11 mouse cellular contexts compared by ENCODE assay signal in genomic region chr9:106420608-106421007, GRCm38 (mm10). TPM values are rescaled to one million over a fixed set of nuclear protein-coding genes. Genes with fewer than 3 reads are reported as not detected.
DNase-seq lines count a peak whose midpoint lies in the region; ATAC-seq and TF ChIP-seq lines count a peak whose summit lies in the region.
"Had no signal": no experiment of that assay in that cellular context is flagged by ENCODE, and none has a peak within 500 bp of the region (broad histone marks: within the 10 kb centered on the region; RNA-seq: fewer than 3 reads in every experiment).

No protein-coding gene starts in this region.

- no peak overlapping the region for H3K4me3 ChIP-seq in embryonic facial prominence, embryonic 12.5 days
- no peak overlapping the region for H3K4me3 ChIP-seq in hindbrain, postnatal 0 days (ENCODE audit: low read length)
- no peak overlapping the region for H3K4me3 ChIP-seq in neural tube, embryonic 12.5 days

- H3K9ac ChIP-seq in embryonic facial prominence, embryonic 12.5 days, result 0 out of 2 replicates have a peak overlapping the region, but pooled peaks have one; percentile 27
- 0 out of 2 replicates have a peak overlapping the region, but pooled peaks have one; percentile 13 for H3K9ac ChIP-seq in hindbrain, postnatal 0 days (replicated peaks; ENCODE audit: low read length)
- 0 out of 2 replicates have a peak overlapping the region, but pooled peaks have one; percentile 4 for H3K9ac ChIP-seq in neural tube, embryonic 12.5 days

- H3K27me3 ChIP-seq in embryonic facial prominence, embryonic 12.5 days, result no peaks in the 10 kb centered on the region
- H3K27me3 ChIP-seq in hindbrain, postnatal 0 days (ENCODE audit: insufficient read depth, low read length), result no peaks in the 10 kb centered on the region
- H3K27me3 ChIP-seq in neural tube, embryonic 12.5 days (replicated peaks), result peaks cover 2% of the 10 kb centered on the region; the same call in 1 of the 2 replicates

- H3K36me3 ChIP-seq in embryonic facial prominence, embryonic 12.5 days, result no peaks in the 10 kb centered on the region
- H3K36me3 ChIP-seq in hindbrain, postnatal 0 days (ENCODE audit: insufficient read depth, low read length), result no peaks in the 10 kb centered on the region
- H3K36me3 ChIP-seq in neural tube, embryonic 12.5 days, result no peaks in the 10 kb centered on the region

- 0% methylated on average over 2 of the region's 2 CpGs for WGBS in embryonic facial prominence, embryonic 12.5 days
- WGBS in hindbrain, postnatal 0 days, result 4% methylated on average over 2 of the region's 2 CpGs
- WGBS in neural tube, embryonic 12.5 days, result 0% methylated on average over 2 of the region's 2 CpGs

- peak overlapping the region; percentile 38 for H3K4me2 ChIP-seq in embryonic facial prominence, embryonic 12.5 days (replicated peaks)
- H3K4me2 ChIP-seq in hindbrain, postnatal 0 days (ENCODE audit: low read depth, low read length), result no peak overlapping the region
- H3K4me2 ChIP-seq in neural tube, embryonic 12.5 days (replicated peaks), result peak overlapping the region; percentile 36

- peak; percentile 16 for ATAC-seq in embryonic facial prominence, embryonic 12.5 days (ENCODE audit: insufficient number of reproducible peaks, insufficient read depth, low FRiP score, low TSS enrichment)
- ATAC-seq in hindbrain, postnatal 0 days, result no peak
- no peak for ATAC-seq in neural tube, embryonic 12.5 days (ENCODE audit: low FRiP score, low read depth)

- H3K27ac ChIP-seq in embryonic facial prominence, embryonic 12.5 days, result peak overlapping the region; percentile 85
- no peak overlapping the region for H3K27ac ChIP-seq in hindbrain, postnatal 0 days
- H3K27ac ChIP-seq in neural tube, embryonic 12.5 days, result no peak overlapping the region

- no peak for TF ChIP-seq CTCF in hindbrain, postnatal 0 days (IDR thresholded peaks at IDR 0.05; ENCODE audit: low read depth)

- peaks cover 42% of the 10 kb centered on the region for H3K4me1 ChIP-seq in embryonic facial prominence, embryonic 12.5 days
- peaks cover 17% of the 10 kb centered on the region for H3K4me1 ChIP-seq in hindbrain, postnatal 0 days (ENCODE audit: insufficient read depth, low read length)
- peaks cover 27% of the 10 kb centered on the region for H3K4me1 ChIP-seq in neural tube, embryonic 12.5 days

- DNase-seq in heart, adult 11 months, result peak; percentile 89
- DNase-seq in heart, postnatal 4 days, result no peak
- DNase-seq in hindbrain, postnatal 0 days (ENCODE audit: low spot score), result no peak
- DNase-seq in layer of hippocampus, postnatal 10 days (ENCODE audit: low spot score in 2 of 2), result no peak
- DNase-seq in left cerebral cortex, adult 8-10 months (ENCODE audit: low spot score in 2 of 2), result no peak
- no peak for DNase-seq in adipocyte (ENCODE audit: low spot score)
- DNase-seq: kidney, adult 2 months; right cerebral cortex, postnatal 14 days; thymus, postnatal 36 days had no signal

- H3K9me3 ChIP-seq in embryonic facial prominence, embryonic 12.5 days, result no peaks in the 10 kb centered on the region
- no peaks in the 10 kb centered on the region for H3K9me3 ChIP-seq in hindbrain, postnatal 0 days (ENCODE audit: low read length)
- H3K9me3 ChIP-seq in neural tube, embryonic 12.5 days, result no peaks in the 10 kb centered on the region

RNA-seq across cellular contexts. Expression of gene Rpl29, which starts 8.6 kb away (rescaled TPM):
- total RNA-seq in heart, postnatal 4 days (2021), result 100 to 1,000 TPM; 471 to 490 TPM
- polyA plus RNA-seq in embryonic facial prominence, embryonic 12.5 days (2016; fragmentation: Nextera tagmentation; extraction: Ambion mirVana), result 878 and 882 TPM in 2 replicates
- 691 and 792 TPM in 2 replicates for total RNA-seq in hindbrain, postnatal 0 days (2014; rRNA removed)
- 689 and 691 TPM in 2 replicates for polyA plus RNA-seq in hindbrain, postnatal 0 days (2015; fragmentation: Nextera tagmentation; extraction: Ambion mirVana)
- 698 and 706 TPM in 2 replicates for polyA plus RNA-seq in neural tube, embryonic 12.5 days (2016; fragmentation: Nextera tagmentation; extraction: Ambion mirVana)
- total RNA-seq in layer of hippocampus, postnatal 10 days (2021), result 100 to 1,000 TPM; 421 to 423 TPM
- 100 to 1,000 TPM; 266 to 312 (median 299) TPM for total RNA-seq in left cerebral cortex, adult 8-10 months (2022)

RNA-seq across cellular contexts. Expression of gene Acy1, which starts 17.5 kb away (rescaled TPM):
- 10 to 100 TPM; 20.5 to 20.6 TPM for total RNA-seq in heart, postnatal 4 days (2021)
- 49.0 and 49.1 TPM in 2 replicates for polyA plus RNA-seq in embryonic facial prominence, embryonic 12.5 days (2016; fragmentation: Nextera tagmentation; extraction: Ambion mirVana)
- total RNA-seq in hindbrain, postnatal 0 days (2014; rRNA removed), result 19.3 and 28.0 TPM in 2 replicates
- polyA plus RNA-seq in hindbrain, postnatal 0 days (2015; fragmentation: Nextera tagmentation; extraction: Ambion mirVana), result 22.2 and 23.0 TPM in 2 replicates
- 31.0 and 32.7 TPM in 2 replicates for polyA plus RNA-seq in neural tube, embryonic 12.5 days (2016; fragmentation: Nextera tagmentation; extraction: Ambion mirVana)
- 10 to 100 TPM; 11.0 to 13.2 TPM for total RNA-seq in layer of hippocampus, postnatal 10 days (2021)
- 10 to 100 TPM; 23.2 to 24.3 (median 23.7) TPM for total RNA-seq in left cerebral cortex, adult 8-10 months (2022)

RNA-seq across cellular contexts. Expression of gene Abhd14b, which starts 26.7 kb away (rescaled TPM):
- total RNA-seq in heart, postnatal 4 days (2021), result 1 to 10 TPM; 4.5 to 5.0 TPM
- 12.5 and 14.0 TPM in 2 replicates for polyA plus RNA-seq in embryonic facial prominence, embryonic 12.5 days (2016; fragmentation: Nextera tagmentation; extraction: Ambion mirVana)
- 20.6 and 26.8 TPM in 2 replicates for total RNA-seq in hindbrain, postnatal 0 days (2014; rRNA removed)
- polyA plus RNA-seq in hindbrain, postnatal 0 days (2015; fragmentation: Nextera tagmentation; extraction: Ambion mirVana), result 12.4 and 16.8 TPM in 2 replicates
- polyA plus RNA-seq in neural tube, embryonic 12.5 days (2016; fragmentation: Nextera tagmentation; extraction: Ambion mirVana), result 5.7 and 6.0 TPM in 2 replicates
- 10 to 100 TPM in 1 of 2 experiments, 1 to 10 TPM in 1; 9.9 to 10.6 TPM for total RNA-seq in layer of hippocampus, postnatal 10 days (2021)
- total RNA-seq in left cerebral cortex, adult 8-10 months (2022), result 10 to 100 TPM; 14.6 to 16.1 (median 15.3) TPM

RNA-seq across cellular contexts. Expression of gene Abhd14a, which starts 26.9 kb away (rescaled TPM):
- 10 to 100 TPM; 23.7 to 26.1 TPM for total RNA-seq in heart, postnatal 4 days (2021)
- 58.5 and 61.3 TPM in 2 replicates for polyA plus RNA-seq in embryonic facial prominence, embryonic 12.5 days (2016; fragmentation: Nextera tagmentation; extraction: Ambion mirVana)
- 59.6 and 62.1 TPM in 2 replicates for total RNA-seq in hindbrain, postnatal 0 days (2014; rRNA removed)
- polyA plus RNA-seq in hindbrain, postnatal 0 days (2015; fragmentation: Nextera tagmentation; extraction: Ambion mirVana), result 66.8 and 69.2 TPM in 2 replicates
- 34.6 and 38.0 TPM in 2 replicates for polyA plus RNA-seq in neural tube, embryonic 12.5 days (2016; fragmentation: Nextera tagmentation; extraction: Ambion mirVana)
- total RNA-seq in layer of hippocampus, postnatal 10 days (2021), result 10 to 100 TPM; 51.1 to 53.2 TPM
- total RNA-seq in left cerebral cortex, adult 8-10 months (2022), result 10 to 100 TPM; 31.7 to 35.8 (median 34.5) TPM

RNA-seq across cellular contexts. Expression of gene Pcbp4, which starts 32.5 kb away (rescaled TPM):
- total RNA-seq in heart, postnatal 4 days (2021), result 100 to 1,000 TPM in 1 of 2 experiments, 10 to 100 TPM in 1; 96.8 to 101 TPM
- polyA plus RNA-seq in embryonic facial prominence, embryonic 12.5 days (2016; fragmentation: Nextera tagmentation; extraction: Ambion mirVana), result 213 and 222 TPM in 2 replicates
- 623 and 719 TPM in 2 replicates for total RNA-seq in hindbrain, postnatal 0 days (2014; rRNA removed)
- polyA plus RNA-seq in hindbrain, postnatal 0 days (2015; fragmentation: Nextera tagmentation; extraction: Ambion mirVana), result 214 and 228 TPM in 2 replicates
- 358 and 362 TPM in 2 replicates for polyA plus RNA-seq in neural tube, embryonic 12.5 days (2016; fragmentation: Nextera tagmentation; extraction: Ambion mirVana)
- 100 to 1,000 TPM; 226 to 234 TPM for total RNA-seq in layer of hippocampus, postnatal 10 days (2021)
- 100 to 1,000 TPM; 201 to 223 (median 211) TPM for total RNA-seq in left cerebral cortex, adult 8-10 months (2022)
